Mouse (Mus musculus) megakaryocyte, embryonic 14.5 days (primary cell): ENCODE measurements around the gene Slc5a2. TPM values are rescaled to one million over a fixed set of nuclear protein-coding genes. Genes with fewer than 3 reads are reported as not detected.

Experiments
- H3K27me3 ChIP-seq: replicated peaks from 2 replicates; pipeline ENCODE3; 2012; ENCODE audit warnings: inconsistent platforms
- H3K36me3 ChIP-seq: replicated peaks from 2 replicates; pipeline ENCODE3; 2012; ENCODE audit warnings: low read length, inconsistent platforms, mixed read lengths
- H3K4me1 ChIP-seq: 2 replicates; pipeline ENCODE4 v1.6.1; 2012; ENCODE audit warnings: inconsistent platforms
- H3K4me3 ChIP-seq: replicated peaks from 2 replicates; pipeline ENCODE3; 2012; ENCODE audit warnings: moderate library complexity, mild to moderate bottlenecking, inconsistent platforms
- H3K9me3 ChIP-seq: 2 replicates; pipeline ENCODE4 v1.6.1; 2012; ENCODE audit warnings: inconsistent platforms
- FLI1 ChIP-seq: IDR thresholded peaks from 2 replicates; pipeline ENCODE4 v1.6.1; 2012; ENCODE audit warnings: low read length, inconsistent platforms, mixed read lengths
- GATA1 ChIP-seq: IDR thresholded peaks from 3 replicates; pipeline ENCODE4 v1.6.1; 2012; ENCODE audit warnings: mixed read lengths, low read length, inconsistent platforms, borderline replicate concordance
- polyA plus RNA-seq: library from polyadenylated mRNA; stranded (reverse); fragments of >175 nt; gene quantifications from 2 replicates; pipeline ENCODE4 v1.2.3, GENCODE M21; 2012; ENCODE audit warnings: low replicate concordance; ENCODE audit not compliant: insufficient read depth

Gene Slc5a2
- polyA plus RNA-seq, 1 experiment = not detected

DNA sequence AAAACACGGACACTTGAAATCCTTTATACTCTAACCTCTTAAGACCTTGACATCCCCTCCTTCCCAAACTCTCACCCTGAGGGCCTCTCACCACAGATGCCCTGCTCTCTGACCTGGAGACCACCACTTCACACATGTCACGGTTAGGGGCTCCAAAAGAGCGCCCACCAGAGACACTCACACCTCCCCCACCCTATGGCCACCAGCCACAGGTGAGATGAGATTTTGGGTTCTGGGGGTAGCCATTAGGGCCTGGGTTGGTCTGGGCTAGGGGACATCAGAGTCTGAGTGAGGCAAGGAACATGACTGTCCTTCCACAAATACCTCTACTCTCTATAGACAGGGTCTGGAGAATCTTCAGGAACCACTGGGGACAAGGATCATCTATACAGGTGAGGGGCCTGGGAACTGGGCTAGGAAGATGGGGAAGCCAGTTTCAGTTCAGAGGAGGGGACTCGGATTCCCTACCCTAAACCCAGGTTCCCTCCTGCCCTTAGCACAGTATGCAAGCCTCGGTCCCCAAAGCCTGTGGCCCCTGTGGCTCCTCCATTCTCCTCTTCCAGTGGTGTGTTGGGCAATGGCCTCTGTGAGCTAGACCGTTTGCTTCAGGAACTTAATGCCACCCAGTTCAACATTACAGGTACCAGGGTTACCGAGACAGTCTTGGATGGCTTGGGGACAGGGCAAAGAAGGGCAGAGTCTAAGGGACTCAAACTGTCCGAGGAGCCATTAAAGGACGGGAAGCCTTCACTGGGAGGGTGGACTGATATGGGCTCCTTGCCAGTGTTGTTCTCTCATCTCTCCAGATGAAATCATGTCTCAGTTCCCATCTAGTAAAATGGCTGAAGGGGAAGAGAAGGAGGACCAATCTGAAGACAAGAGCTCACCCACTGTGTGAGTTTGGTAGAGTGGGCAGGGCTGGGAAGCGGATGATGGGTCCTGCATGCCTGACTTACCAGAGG, 17.1 kb upstream of the Slc5a2 start:
- H3K9me3 ChIP-seq = no peaks in the 10 kb centered on the region

DNA sequence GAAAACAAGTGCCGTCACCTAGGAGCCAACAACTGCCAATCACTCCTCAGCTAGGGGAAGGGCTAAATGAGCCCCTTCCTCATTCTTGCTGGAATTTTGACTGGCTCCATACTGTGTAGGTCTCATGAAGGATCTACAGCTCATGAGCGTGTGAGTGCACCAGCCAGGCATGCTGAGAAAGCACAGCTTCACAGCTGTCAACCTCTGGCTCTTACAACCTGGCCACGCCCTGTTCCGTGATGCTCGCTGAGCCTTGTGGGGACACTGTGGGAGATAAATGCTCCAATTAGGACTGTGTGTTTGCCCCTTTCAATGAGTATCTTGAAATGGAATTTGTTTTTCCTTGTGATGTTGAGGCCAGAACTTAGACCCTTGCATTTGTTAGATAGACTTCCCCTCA, 15.5 kb upstream of the Slc5a2 start:
- peaks cover 26% of the 10 kb centered on the region for H3K4me1 ChIP-seq
- no peak overlapping the region for H3K4me3 ChIP-seq
- peaks cover 45% of the 10 kb centered on the region for H3K27me3 ChIP-seq
- TF ChIP-seq FLI1 (no peak), GATA1 (no peak)
- peaks cover 27% of the 10 kb centered on the region for H3K36me3 ChIP-seq
- no peaks in the 10 kb centered on the region for H3K9me3 ChIP-seq

More for the DNA sequence above, 17.1 kb upstream of the Slc5a2 start:
- peaks cover 26% of the 10 kb centered on the region for H3K4me1 ChIP-seq
- TF ChIP-seq GATA1 (no peak), FLI1 (no peak)
- peaks cover 41% of the 10 kb centered on the region for H3K36me3 ChIP-seq
- peaks cover 37% of the 10 kb centered on the region for H3K27me3 ChIP-seq
- no peak overlapping the region for H3K4me3 ChIP-seq

- Histone ChIP-seq H3K4me1 (peaks cover 20% of the 10 kb centered on the region), H3K4me3 (no peak overlapping the region), H3K36me3 (peaks cover 18% of the 10 kb centered on the region), H3K27me3 (peaks cover 54% of the 10 kb centered on the region), H3K9me3 (no peaks in the 10 kb centered on the region)
- TF ChIP-seq GATA1 (no peak), FLI1 (no peak)
These were observed 13.5 kb upstream of the Slc5a2 start for GRCm38 (mm10) chr7:128251946-128252345.

GRCm38 (mm10) chr7:128252609-128253008, 12.8 kb upstream of the Slc5a2 start:
- Histone ChIP-seq H3K27me3 (peaks cover 57% of the 10 kb centered on the region), H3K4me3 (peak overlapping the region; percentile 50)

DNA sequence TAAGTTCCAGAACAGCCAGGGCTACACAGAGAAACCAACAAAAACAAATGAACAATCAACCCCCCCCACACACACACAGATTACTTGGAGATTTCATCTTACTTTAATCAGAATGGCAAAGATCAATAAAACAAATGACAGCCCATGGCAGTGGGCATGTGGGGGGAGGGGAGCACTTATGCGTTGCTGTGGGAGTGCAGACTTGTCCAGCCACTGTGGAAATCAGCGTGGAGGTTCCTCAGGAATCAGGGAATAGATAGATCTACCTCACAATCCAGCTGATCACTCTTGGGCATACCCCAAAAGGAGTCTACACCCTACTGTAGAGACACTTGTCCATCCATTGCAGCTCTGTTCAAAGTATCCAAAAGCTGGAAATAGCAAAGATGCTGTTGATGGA, 10.5 kb upstream of the Slc5a2 start:
- no peaks in the 10 kb centered on the region for H3K9me3 ChIP-seq
- H3K4me1 ChIP-seq = peaks cover 7% of the 10 kb centered on the region
- peaks cover 13% of the 10 kb centered on the region for H3K36me3 ChIP-seq
- no peak overlapping the region for H3K4me3 ChIP-seq
- TF ChIP-seq GATA1 (no peak), FLI1 (no peak)
- peaks cover 52% of the 10 kb centered on the region for H3K27me3 ChIP-seq

More at GRCm38 (mm10) chr7:128252609-128253008, 12.8 kb upstream of the Slc5a2 start:
- no peaks in the 10 kb centered on the region for H3K9me3 ChIP-seq
- peaks cover 14% of the 10 kb centered on the region for H3K4me1 ChIP-seq
- TF ChIP-seq GATA1 = no peak
- peaks cover 18% of the 10 kb centered on the region for H3K36me3 ChIP-seq

DNA sequence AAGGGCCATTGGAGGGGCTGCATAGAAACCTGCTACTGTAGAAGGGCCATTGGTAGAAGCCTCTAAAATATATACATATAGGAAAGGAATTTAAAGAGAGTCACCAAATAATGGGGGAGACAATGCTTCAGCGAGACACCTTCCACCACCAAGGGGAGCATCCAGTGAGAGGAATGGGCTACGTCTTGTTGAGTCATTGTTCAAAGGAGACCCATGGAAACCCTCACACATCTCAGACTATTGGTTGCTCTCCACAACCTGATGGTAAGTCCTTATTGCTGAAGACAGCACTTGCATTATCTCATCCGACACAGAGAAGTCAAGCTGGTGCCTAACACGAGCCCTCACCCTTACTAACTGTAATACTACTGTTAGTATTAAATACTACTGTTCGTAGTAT, 9.7 kb upstream of the Slc5a2 start:
- H3K27me3 ChIP-seq = peaks cover 56% of the 10 kb centered on the region
- H3K36me3 ChIP-seq = peaks cover 12% of the 10 kb centered on the region
- no peaks in the 10 kb centered on the region for H3K9me3 ChIP-seq
- H3K4me1 ChIP-seq = peaks cover 7% of the 10 kb centered on the region
- TF ChIP-seq FLI1 (no peak), GATA1 (no peak)
- H3K4me3 ChIP-seq = no peak overlapping the region

GRCm38 (mm10) chr7:128256783-128257334, 8.6 kb upstream of the Slc5a2 start:
- no peak overlapping the region for H3K4me3 ChIP-seq
- no peak for TF ChIP-seq GATA1
- no peak for TF ChIP-seq FLI1
- H3K4me1 ChIP-seq = peaks cover 7% of the 10 kb centered on the region
- peaks cover 12% of the 10 kb centered on the region for H3K36me3 ChIP-seq
- no peaks in the 10 kb centered on the region for H3K9me3 ChIP-seq
- peaks cover 53% of the 10 kb centered on the region for H3K27me3 ChIP-seq

GRCm38 (mm10) chr7:128266056-128266455, 599 bp downstream of the Slc5a2 start:
- no peaks in the 10 kb centered on the region for H3K9me3 ChIP-seq
- H3K4me1 ChIP-seq = no peaks in the 10 kb centered on the region; the same call in 1 of the 2 replicates
- peaks cover 11% of the 10 kb centered on the region for H3K36me3 ChIP-seq
- peaks cover 43% of the 10 kb centered on the region for H3K27me3 ChIP-seq
- no peak overlapping the region for H3K4me3 ChIP-seq
- no peak for TF ChIP-seq FLI1

GRCm38 (mm10) chr7:128267391-128267790, 1.9 kb downstream of the Slc5a2 start:
- H3K36me3 ChIP-seq = peaks cover 24% of the 10 kb centered on the region
- no peak for TF ChIP-seq FLI1
- TF ChIP-seq GATA1 = no peak
- H3K4me3 ChIP-seq = no peak overlapping the region
- H3K9me3 ChIP-seq = no peaks in the 10 kb centered on the region
- H3K4me1 ChIP-seq = no peaks in the 10 kb centered on the region; the same call in 1 of the 2 replicates
- peaks cover 43% of the 10 kb centered on the region for H3K27me3 ChIP-seq

- peaks cover 43% of the 10 kb centered on the region for H3K27me3 ChIP-seq
- no peak for TF ChIP-seq GATA1
- no peak for TF ChIP-seq FLI1
- no peak overlapping the region for H3K4me3 ChIP-seq
- H3K9me3 ChIP-seq = no peaks in the 10 kb centered on the region
- peaks cover 28% of the 10 kb centered on the region for H3K36me3 ChIP-seq
- H3K4me1 ChIP-seq = no peaks in the 10 kb centered on the region; the same call in 1 of the 2 replicates
These were observed 2.4 kb downstream of the Slc5a2 start for GRCm38 (mm10) chr7:128267813-128268212.
